Mouse (Mus musculus) layer of hippocampus, adult 2 months (tissue): ENCODE measurements around the gene 2310030G06Rik. TPM values are rescaled to one million over a fixed set of nuclear protein-coding genes. Genes with fewer than 3 reads are reported as not detected.

Experiments used
- DNase-seq, 2 experiments: peaks; one replicate each; pipeline ENCODE4 v3.0.0; 2022; ENCODE audit warnings: low spot score in 2 of 2
- H3K27ac ChIP-seq: fragments of 200-600 bp; 2 replicates; pipeline ENCODE4 v1.8.1; 2022
- H3K4me3 ChIP-seq: fragments of 200-600 bp; 2 replicates; pipeline ENCODE4 v1.8.1; 2022; ENCODE audit warnings: mild to moderate bottlenecking
- CTCF ChIP-seq: fragments of 200-600 bp; conservative IDR thresholded peaks from 2 replicates; pipeline ENCODE4 v1.8.1; 2022; ENCODE audit warnings: antibody characterized with exemption, mild to moderate bottlenecking, moderate library complexity
- total RNA-seq, 2 experiments: library from RNA; stranded (reverse); gene quantifications; 2 replicates each; pipeline ENCODE4 v1.2.3; 2021

The 2310030G06Rik gene
- total RNA-seq, 2 experiments from 2014 or later, result 0.87 to 1.9 TPM

DNA sequence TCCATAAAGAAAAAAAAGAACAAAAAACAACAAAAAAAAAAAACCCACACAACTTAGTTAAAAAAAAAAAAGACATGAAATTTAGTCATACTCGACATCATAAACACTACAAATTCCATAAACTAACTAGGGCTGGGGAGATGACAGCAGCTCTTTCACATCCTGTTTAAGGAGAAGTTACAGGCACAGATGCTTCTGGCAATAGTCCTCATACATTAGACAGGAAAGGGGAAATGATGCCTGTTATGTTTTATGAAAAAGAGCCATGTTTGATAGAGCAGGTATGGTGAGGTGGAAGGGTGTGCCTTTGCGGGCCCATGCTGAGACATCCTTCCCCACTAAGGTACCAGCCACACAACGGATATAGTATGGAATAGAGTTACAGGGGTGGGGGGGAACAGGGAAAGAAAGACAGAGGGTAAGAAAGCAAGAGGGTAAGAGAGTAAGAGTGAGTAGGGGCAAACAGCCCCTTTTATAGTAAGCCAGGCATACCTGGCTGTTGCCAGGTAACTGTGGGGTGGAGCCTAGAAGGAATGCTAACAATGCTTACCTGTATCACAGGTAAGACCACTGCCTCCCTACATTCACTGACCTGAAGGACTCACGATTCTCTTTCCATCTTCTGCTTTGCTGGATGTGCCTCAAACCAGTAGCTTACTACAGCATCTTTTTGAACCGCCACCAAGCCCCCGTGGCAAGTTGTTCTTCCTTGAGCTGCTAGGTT is 15.3 kb upstream of the 2310030G06Rik start:
- TF ChIP-seq CTCF, result no peak
- DNase-seq, result no peak
- no peak overlapping the region for H3K27ac ChIP-seq
- H3K4me3 ChIP-seq, result no peak overlapping the region

DNA sequence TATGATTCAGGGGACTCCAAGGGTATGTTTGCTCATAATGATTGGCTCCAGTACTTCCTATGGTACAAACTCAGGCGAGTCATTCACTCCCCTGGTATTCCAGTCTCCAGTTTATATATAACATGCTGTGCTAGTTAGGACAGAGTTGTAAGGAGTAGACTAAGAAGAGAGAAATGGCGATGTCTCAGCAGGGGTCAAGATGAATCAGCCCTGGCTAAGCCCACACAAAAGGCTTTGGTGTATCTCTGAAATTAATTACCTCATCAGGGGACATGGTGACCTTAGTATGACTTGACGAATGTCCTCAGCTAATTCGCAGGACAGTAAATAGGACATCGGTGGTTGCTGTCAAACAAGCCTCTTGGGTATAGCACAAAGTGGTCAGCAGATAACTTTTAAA is 10.4 kb upstream of the 2310030G06Rik start:
- DNase-seq, result no peak
- Histone ChIP-seq H3K4me3 (no peak overlapping the region), H3K27ac (no peak overlapping the region)
- no peak for TF ChIP-seq CTCF

GRCm38 (mm10) chr9:50753947-50754346 is 7.6 kb upstream of the 2310030G06Rik start:
- DNase-seq, result peak in 1 of 2 experiments; percentile 28
- H3K4me3 ChIP-seq, result peak overlapping the region; percentile 52
- peak overlapping the region; percentile 90 for H3K27ac ChIP-seq
- TF ChIP-seq CTCF, result no peak

GRCm38 (mm10) chr9:50752784-50753615 is 6.7 kb upstream of the 2310030G06Rik start:
- peak overlapping the region; percentile 90 for H3K27ac ChIP-seq
- peak; percentile 67 to 78 for DNase-seq
- TF ChIP-seq CTCF, result no peak
- H3K4me3 ChIP-seq, result peak overlapping the region; percentile 52

- H3K27ac ChIP-seq, result peak within 1 kb of the TSS; percentile 90
- no peak for TF ChIP-seq CTCF
Observed at GRCm38 (mm10) chr9:50752054-50752602, 5.8 kb upstream of the 2310030G06Rik start, which contains the start of gene Hspb2. TSS of gene Hspb2 (minus strand) at chr9:50752354.

GRCm38 (mm10) chr9:50751323-50751722 is 5.0 kb upstream of the 2310030G06Rik start, which contains the start of gene Cryab:
TSS of gene Cryab (plus strand) at chr9:50751325.
- no peak for TF ChIP-seq CTCF
- DNase-seq, result no peak
- Histone ChIP-seq H3K27ac (peak within 1 kb of the TSS; percentile 90), H3K4me3 (peak within 1 kb of the TSS; percentile 52; the same call in 1 of the 2 replicates)

More at GRCm38 (mm10) chr9:50752054-50752602, 5.8 kb upstream of the 2310030G06Rik start, which contains the start of gene Hspb2:
- DNase-seq, result no peak
- peak within 1 kb of the TSS; percentile 52 for H3K4me3 ChIP-seq

- Histone ChIP-seq H3K27ac (peak overlapping the region; percentile 90), H3K4me3 (no peak overlapping the region)
- TF ChIP-seq CTCF, result no peak
- DNase-seq, result no peak
Observed at GRCm38 (mm10) chr9:50750706-50751105, 4.4 kb upstream of the 2310030G06Rik start.

DNA sequence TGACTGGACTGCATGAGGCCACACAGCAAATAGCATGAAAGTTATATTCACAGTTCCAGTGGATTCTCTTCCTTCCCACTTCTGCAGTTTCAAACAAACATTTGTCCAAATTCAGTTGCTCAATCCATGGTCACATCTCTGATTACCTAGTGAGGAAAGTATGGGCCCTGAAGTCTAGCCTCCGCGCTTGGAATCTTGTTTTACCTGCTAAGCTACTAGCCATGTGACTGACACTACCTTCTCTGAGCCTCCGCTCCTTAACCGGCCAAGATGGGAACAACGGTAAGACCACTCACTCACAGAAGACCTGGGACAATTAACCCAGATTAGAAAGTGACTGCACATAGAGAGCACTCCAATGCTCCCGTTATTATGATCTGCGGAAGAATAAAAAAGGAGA is 530 bp downstream of the 2310030G06Rik start:
- no peak for TF ChIP-seq CTCF
- peak overlapping the region; percentile 39 for H3K4me3 ChIP-seq
- DNase-seq, result no peak
- H3K27ac ChIP-seq, result peak overlapping the region; percentile 49

DNA sequence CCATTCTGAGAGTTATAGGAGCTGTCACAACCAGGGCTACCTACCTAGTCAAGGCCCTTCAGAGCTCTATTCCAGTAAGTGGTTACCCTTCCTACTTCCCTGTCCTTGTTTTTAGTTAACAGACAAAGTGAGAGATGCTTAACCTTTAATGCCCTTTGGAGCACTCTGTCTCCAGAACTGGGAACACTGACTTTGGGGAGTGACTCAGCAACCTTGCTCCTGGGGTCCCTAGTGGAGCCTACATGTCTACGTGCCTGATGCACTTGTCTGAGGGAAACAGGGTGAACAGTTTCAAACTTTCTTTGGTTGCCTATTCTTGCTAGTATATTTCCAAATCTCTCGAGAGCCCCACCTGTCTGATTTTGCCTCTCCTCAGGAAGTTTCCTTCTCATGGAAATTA is 3.6 kb downstream of the 2310030G06Rik start:
- no peak for TF ChIP-seq CTCF
- H3K27ac ChIP-seq, result no peak overlapping the region
- no peak for DNase-seq
- H3K4me3 ChIP-seq, result no peak overlapping the region

DNA sequence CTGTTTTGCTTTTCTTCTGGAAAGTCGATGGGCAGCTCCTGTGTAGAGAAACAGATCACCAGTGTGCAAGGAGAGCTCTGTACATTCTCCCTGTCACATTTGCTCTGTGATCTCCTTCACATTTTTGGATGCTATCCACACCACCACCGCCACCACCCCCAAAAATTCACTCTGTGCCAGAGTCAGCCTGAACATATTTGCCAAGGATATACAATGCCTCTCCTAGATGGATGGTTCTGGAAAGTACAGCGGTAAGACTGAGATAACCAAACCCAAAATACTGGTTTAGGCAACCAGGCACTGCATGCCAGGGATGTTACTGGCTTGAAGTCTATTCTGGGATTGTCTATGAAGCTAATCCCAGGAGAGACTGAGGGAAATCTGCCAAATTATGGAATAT is 4.1 kb downstream of the 2310030G06Rik start:
- DNase-seq, result no peak
- no peak for TF ChIP-seq CTCF
- no peak overlapping the region for H3K4me3 ChIP-seq
- no peak overlapping the region for H3K27ac ChIP-seq

- no peak for TF ChIP-seq CTCF
- Histone ChIP-seq H3K27ac (no peak overlapping the region), H3K4me3 (no peak overlapping the region)
- DNase-seq, result peak in 1 of 2 experiments; percentile 41
Observed at GRCm38 (mm10) chr9:50740867-50741784, 5.2 kb downstream of the 2310030G06Rik start.
